Mouse (Mus musculus) midbrain, embryonic 11.5 days (tissue): ENCODE data around the gene Bmpr1a. TPM values are rescaled to one million over a fixed set of nuclear protein-coding genes. Genes with fewer than 3 reads are reported as not detected.
A peak's percentile ranks its signal among the peaks of the same experiment; 100 is the strongest.

Source experiments
- ATAC-seq: fragments of 200-750 bp; cut with Nextera tagmentation; 2 replicates; pipeline ENCODE4 v1.8.0; 2017; ENCODE audit warnings: moderate TSS enrichment, moderate library complexity; ENCODE audit not compliant: low FRiP score
- DNase-seq: peaks from one replicate; pipeline ENCODE4 v3.0.0; 2015; ENCODE audit warnings: low spot score; ENCODE audit errors: missing footprints
- H3K27ac ChIP-seq: fragments of 300-500 bp; sonication (generic); 2 replicates; pipeline ENCODE4 v1.5.1; 2014; ENCODE audit warnings: low read depth, low read length
- H3K27me3 ChIP-seq: fragments of 300-500 bp; sonication (generic); 2 replicates; pipeline ENCODE4 v1.6.1; 2014; ENCODE audit warnings: mild to moderate bottlenecking, low read length, moderate library complexity, mixed read lengths; ENCODE audit not compliant: control insufficient read depth, insufficient read depth
- H3K36me3 ChIP-seq: fragments of 300-500 bp; sonication (generic); 2 replicates; pipeline ENCODE4 v1.6.1; 2014; ENCODE audit warnings: mild to moderate bottlenecking, low read length, moderate library complexity, mixed read lengths; ENCODE audit not compliant: control insufficient read depth, insufficient read depth
- H3K4me1 ChIP-seq: fragments of 300-500 bp; sonication (generic); 2 replicates; pipeline ENCODE4 v1.6.1; 2014; ENCODE audit warnings: low read length; ENCODE audit not compliant: control insufficient read depth, insufficient read depth
- H3K4me2 ChIP-seq: fragments of 300-500 bp; sonication (generic); 2 replicates; pipeline ENCODE4 v1.6.1; 2014; ENCODE audit warnings: mild to moderate bottlenecking, moderate library complexity
- H3K4me3 ChIP-seq: fragments of 300-500 bp; sonication (generic); 2 replicates; pipeline ENCODE4 v1.5.1; 2014; ENCODE audit warnings: low read depth, low read length
- H3K9ac ChIP-seq: fragments of 300-500 bp; sonication (generic); 2 replicates; pipeline ENCODE4 v1.6.1; 2014; ENCODE audit warnings: low read length
- H3K9me3 ChIP-seq: fragments of 300-500 bp; sonication (generic); 2 replicates; pipeline ENCODE4 v1.6.1; 2016; ENCODE audit warnings: low read length; ENCODE audit not compliant: control insufficient read depth
- WGBS: fragments of 180-500 bp; shearing (Covaris S2); extraction: QIAGEN DNeasy Blood & Tissue Kit; methylation state at CpG from one replicate; pipeline ENCODE4 v1.1.7; 2014; 5-methylcytosine and 5-hydroxymethylcytosine counted together
- polyA plus RNA-seq: library from polyadenylated mRNA; unstranded; fragments of >200 nt; fragmentation: Nextera tagmentation; extraction: Ambion mirVana; gene quantifications from 2 replicates; pipeline ENCODE4 v1.2.1, GENCODE M21; 2014

The Bmpr1a gene
- polyA plus RNA-seq, 1 experiment from 2014 or later, result 44.4 TPM

DNA sequence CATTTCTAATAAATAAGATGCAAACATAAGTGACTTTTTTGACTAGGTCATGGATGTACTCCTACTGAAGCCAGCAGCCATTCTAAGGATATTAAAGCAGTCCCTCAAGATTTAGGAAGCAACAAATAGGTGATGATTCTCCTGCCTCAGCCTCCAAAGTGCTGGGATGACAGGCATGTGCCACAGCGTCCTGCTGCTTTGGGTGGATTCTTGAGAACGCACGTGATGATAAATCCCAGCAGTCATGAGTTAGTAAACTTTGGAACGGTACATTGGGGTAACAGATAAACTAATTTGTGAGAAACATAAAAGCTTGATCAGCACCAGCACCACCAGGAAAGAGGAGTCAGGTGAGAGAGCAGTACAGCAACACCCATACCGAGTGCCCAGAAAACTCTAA lies 52.7 kb downstream of the Bmpr1a start:
- WGBS, result 96% methylated on average over 5 of the region's 5 CpGs

DNA sequence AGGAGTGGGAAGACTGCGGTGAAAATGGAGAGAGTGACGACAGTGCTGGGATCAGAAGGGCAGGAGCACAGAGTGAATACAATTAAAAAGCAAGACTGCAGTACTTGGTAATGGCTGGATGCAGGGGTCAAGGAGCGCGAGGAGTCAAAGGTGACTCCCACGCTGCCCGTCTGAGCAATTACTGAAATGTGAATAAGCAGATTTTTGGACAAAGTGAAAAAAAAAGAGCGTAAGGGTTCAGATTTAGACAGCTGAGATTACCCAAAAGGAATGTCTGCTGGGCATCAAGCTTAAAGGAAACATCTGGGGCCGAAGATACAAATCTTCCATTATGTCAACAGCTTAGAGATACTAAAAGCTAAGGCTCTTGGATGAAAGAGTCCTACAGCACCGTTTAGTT lies 53.3 kb downstream of the Bmpr1a start:
- Histone ChIP-seq H3K4me3 (no peak overlapping the region), H3K27me3 (no peaks in the 10 kb centered on the region), H3K4me2 (no peak overlapping the region), H3K4me1 (peaks cover 21% of the 10 kb centered on the region), H3K9ac (no peak overlapping the region), H3K27ac (no peak overlapping the region), H3K9me3 (no peaks in the 10 kb centered on the region), H3K36me3 (peaks cover 5% of the 10 kb centered on the region; the same call in 1 of the 2 replicates)
- ATAC-seq (no peak), DNase-seq (peak; percentile 79)
- 45% methylated on average over 9 of the region's 9 CpGs for WGBS

More for the DNA sequence above, 52.7 kb downstream of the Bmpr1a start:
- H3K9me3 ChIP-seq, result no peaks in the 10 kb centered on the region
- DNase-seq (peak; percentile 72), ATAC-seq (no peak)
- peaks cover 5% of the 10 kb centered on the region; the same call in 1 of the 2 replicates for H3K36me3 ChIP-seq
- no peak overlapping the region for H3K9ac ChIP-seq
- peaks cover 23% of the 10 kb centered on the region for H3K4me1 ChIP-seq
- no peaks in the 10 kb centered on the region for H3K27me3 ChIP-seq
- H3K27ac ChIP-seq, result no peak overlapping the region
- no peak overlapping the region for H3K4me3 ChIP-seq
- no peak overlapping the region for H3K4me2 ChIP-seq

DNA sequence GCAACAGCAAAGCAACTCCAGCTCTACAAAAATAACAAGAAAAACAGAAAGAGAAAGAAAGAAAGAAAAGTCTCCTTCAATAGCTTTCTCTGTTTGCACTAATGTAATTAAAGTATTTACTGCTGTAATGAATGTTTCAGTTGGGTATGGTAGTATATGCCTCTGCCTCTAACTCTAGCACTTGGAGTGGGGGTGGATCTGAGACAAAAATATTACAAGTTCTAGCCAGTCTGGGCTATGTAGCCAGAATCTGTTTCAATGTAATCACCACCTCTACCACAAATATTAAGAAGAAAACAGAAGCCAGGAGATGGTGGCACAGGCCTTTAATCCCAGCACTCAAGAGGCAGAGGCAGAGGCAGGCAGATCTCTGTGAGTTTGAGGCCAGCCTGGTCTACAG lies 54.7 kb downstream of the Bmpr1a start:
- no peak overlapping the region for H3K4me2 ChIP-seq
- H3K4me1 ChIP-seq, result peaks cover 10% of the 10 kb centered on the region
- peaks cover 5% of the 10 kb centered on the region; the same call in 1 of the 2 replicates for H3K36me3 ChIP-seq
- DNase-seq (no peak), ATAC-seq (no peak)
- no peak overlapping the region for H3K27ac ChIP-seq
- H3K4me3 ChIP-seq, result no peak overlapping the region
- no peak overlapping the region for H3K9ac ChIP-seq
- H3K9me3 ChIP-seq, result no peaks in the 10 kb centered on the region
- H3K27me3 ChIP-seq, result no peaks in the 10 kb centered on the region

DNA sequence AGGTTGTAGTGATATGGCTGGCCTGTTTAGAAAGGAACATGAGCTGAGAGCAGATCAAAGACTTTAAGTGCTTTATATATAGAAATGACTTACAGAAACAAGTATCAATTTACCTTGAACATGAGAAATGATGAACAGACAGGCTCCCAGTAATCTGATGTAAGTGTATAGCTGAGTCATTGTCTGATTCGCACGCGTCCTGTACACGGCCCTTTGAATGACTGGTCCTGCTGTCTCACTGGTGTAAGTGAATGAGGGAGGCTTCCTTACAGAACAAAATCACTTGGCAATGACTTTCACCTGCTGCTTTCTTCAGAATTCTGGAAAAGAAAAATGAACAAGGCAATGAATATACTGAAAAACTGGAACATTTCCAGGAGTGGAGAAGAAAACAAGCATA lies 55.5 kb downstream of the Bmpr1a start:
- Histone ChIP-seq H3K9ac (no peak overlapping the region), H3K27ac (no peak overlapping the region), H3K4me2 (no peak overlapping the region), H3K4me1 (peaks cover 7% of the 10 kb centered on the region), H3K9me3 (no peaks in the 10 kb centered on the region), H3K36me3 (peaks cover 5% of the 10 kb centered on the region), H3K4me3 (no peak overlapping the region), H3K27me3 (no peaks in the 10 kb centered on the region)
- 95% methylated on average over 4 of the region's 4 CpGs for WGBS
- peak; percentile 65 for DNase-seq
- no peak for ATAC-seq

DNA sequence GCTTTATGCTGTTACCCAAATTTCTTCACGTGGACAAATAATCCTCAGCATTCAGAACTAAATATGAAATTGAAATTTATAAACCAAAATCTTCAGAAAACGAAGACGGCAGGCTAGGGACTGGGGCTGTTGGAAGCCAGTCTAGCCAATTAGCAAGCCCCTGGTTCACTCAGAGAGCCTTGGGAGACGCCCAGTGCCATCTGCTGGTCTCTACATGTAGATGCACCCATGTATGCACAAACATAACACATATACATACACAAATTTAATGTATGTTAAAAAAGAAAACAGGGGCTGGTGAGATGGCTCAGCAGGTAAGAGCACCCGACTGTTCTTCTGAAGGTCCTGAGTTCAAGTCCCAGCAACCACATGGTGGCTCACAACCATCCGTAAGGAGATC lies 56.5 kb downstream of the Bmpr1a start:
- H3K36me3 ChIP-seq, result peaks cover 5% of the 10 kb centered on the region
- H3K27me3 ChIP-seq, result no peaks in the 10 kb centered on the region
- no peak overlapping the region for H3K4me3 ChIP-seq
- ATAC-seq (no peak), DNase-seq (no peak)
- no peaks in the 10 kb centered on the region for H3K9me3 ChIP-seq
- H3K27ac ChIP-seq, result no peak overlapping the region
- H3K4me2 ChIP-seq, result no peak overlapping the region
- H3K4me1 ChIP-seq, result peaks cover 7% of the 10 kb centered on the region
- H3K9ac ChIP-seq, result no peak overlapping the region
- WGBS, result 95% methylated on average over 6 of the region's 6 CpGs

DNA sequence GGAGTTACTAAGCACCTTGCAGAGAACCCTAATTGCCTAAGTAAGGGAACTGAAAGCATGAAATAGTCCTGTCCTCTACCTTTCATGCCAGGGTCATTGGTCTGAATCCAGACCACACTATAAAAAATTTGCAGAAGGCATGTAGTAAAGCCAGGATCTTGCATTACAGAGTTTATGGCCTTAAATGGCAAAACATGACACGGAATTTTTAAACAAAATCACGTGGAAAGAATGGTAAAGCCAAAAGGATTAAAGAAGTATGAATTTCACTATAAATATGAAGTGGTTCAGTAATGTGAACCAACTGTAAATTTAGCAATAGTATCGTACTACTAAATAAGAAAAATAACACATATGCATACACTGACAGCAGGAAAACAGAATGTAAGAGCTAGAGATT lies 57.8 kb downstream of the Bmpr1a start:
- no peak overlapping the region for H3K4me2 ChIP-seq
- no peak overlapping the region for H3K9ac ChIP-seq
- DNase-seq (peak; percentile 57), ATAC-seq (no peak)
- H3K27ac ChIP-seq, result no peak overlapping the region
- peaks cover 7% of the 10 kb centered on the region for H3K4me1 ChIP-seq
- H3K36me3 ChIP-seq, result peaks cover 5% of the 10 kb centered on the region
- H3K9me3 ChIP-seq, result no peaks in the 10 kb centered on the region
- H3K4me3 ChIP-seq, result no peak overlapping the region
- H3K27me3 ChIP-seq, result no peaks in the 10 kb centered on the region
- 90% methylated on average over 3 of the region's 3 CpGs for WGBS

DNA sequence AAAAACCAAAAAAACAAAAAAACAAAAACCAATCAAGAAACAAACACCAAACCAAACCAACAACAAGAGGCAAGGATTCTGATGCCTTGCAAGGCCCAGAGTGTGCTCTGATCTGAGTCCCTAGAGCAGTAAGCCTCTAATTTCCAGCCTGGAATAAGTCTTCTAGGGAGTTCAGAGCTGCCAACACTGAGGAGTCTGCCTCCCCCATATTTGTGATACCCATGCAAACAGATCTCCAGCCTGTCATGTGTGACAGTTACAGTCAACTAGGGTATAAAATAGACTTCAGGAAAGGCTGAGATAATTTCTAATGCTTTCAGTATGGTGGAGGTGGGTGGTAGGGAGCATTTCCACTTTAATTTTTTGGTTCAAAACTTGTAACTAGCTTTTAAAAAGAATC lies 58.2 kb downstream of the Bmpr1a start:
- no peak overlapping the region for H3K27ac ChIP-seq
- H3K9ac ChIP-seq, result no peak overlapping the region
- H3K4me1 ChIP-seq, result peaks cover 6% of the 10 kb centered on the region
- no peaks in the 10 kb centered on the region for H3K27me3 ChIP-seq
- H3K4me2 ChIP-seq, result no peak overlapping the region
- H3K9me3 ChIP-seq, result no peaks in the 10 kb centered on the region
- DNase-seq (peak; percentile 10), ATAC-seq (no peak)
- peaks cover 5% of the 10 kb centered on the region for H3K36me3 ChIP-seq
- H3K4me3 ChIP-seq, result no peak overlapping the region

DNA sequence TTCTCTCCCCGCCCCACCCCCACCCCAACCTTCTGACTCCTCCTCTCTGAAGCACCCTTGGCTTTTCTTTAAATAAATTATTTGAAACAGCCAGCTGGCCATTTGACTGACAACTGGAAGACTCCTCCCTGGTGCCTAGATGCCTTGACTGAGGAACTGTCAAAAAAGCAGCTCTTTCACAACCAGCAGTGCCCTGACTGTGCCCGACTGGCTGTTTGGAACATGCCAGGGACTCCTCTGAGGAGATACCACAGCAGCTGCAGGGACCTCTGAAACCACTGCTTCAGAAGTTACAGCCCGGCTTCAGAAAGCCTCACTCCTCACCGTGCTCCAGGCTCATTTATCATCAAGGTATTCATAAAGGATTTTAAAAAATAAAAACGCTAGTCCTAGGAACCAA lies 58.8 kb downstream of the Bmpr1a start:
- 93% methylated on average over 5 of the region's 5 CpGs for WGBS
- Histone ChIP-seq H3K4me3 (no peak overlapping the region), H3K27me3 (no peaks in the 10 kb centered on the region), H3K36me3 (peaks cover 5% of the 10 kb centered on the region), H3K4me1 (peaks cover under 1% of the 10 kb centered on the region; the same call in 1 of the 2 replicates), H3K9me3 (no peaks in the 10 kb centered on the region), H3K9ac (no peak overlapping the region), H3K27ac (no peak overlapping the region), H3K4me2 (no peak overlapping the region)
- ATAC-seq (no peak), DNase-seq (no peak)

DNA sequence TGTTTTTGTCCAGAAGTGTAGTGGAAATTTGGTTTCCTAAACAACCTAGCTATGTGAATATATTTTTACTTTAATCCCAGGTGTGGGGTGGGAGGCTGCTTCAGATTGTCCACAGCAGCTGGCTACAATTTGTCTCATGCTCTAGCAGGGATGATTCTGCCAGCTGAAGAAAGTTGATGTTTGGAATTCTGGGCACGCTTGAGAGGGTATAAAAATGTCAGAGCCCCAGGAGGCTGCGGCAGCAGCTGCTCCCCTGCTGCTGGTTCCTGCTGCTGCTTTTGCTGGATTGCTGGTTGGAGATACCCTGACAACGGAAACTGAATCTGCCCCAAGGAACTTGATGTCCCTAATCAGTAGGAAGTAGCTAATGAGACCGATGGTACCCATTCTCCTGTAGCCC lies 60.6 kb downstream of the Bmpr1a start:
- Histone ChIP-seq H3K4me3 (no peak overlapping the region), H3K27ac (no peak overlapping the region), H3K9me3 (no peaks in the 10 kb centered on the region), H3K4me2 (no peak overlapping the region), H3K36me3 (peaks cover 2% of the 10 kb centered on the region), H3K4me1 (no peaks in the 10 kb centered on the region), H3K9ac (no peak overlapping the region), H3K27me3 (no peaks in the 10 kb centered on the region)
- ATAC-seq (no peak), DNase-seq (peak; percentile 28)
- 71% methylated on average over 4 of the region's 4 CpGs for WGBS
